Mouse (Mus musculus) Patski (cell line): ENCODE measurements at regions not wholly inside any gene's neighbourhood (a gene's known extent, or its start where the extent isn't known, plus 50 kb on each side); places are given as distances from the start of the nearest gene placed in this dataset.
A peak's percentile ranks its signal among the peaks of the same experiment; 100 is the strongest.

ENCODE experiments used
- ATAC-seq: fragments of 100-300 bp; one replicate; pipeline ENCODE4 v1.8.0; 2021
- CTCF ChIA-PET: fragments of 350-600 bp; sonication (Branson Sonifier 250); formaldehyde crosslinking; loops from one replicate; lab custom pipeline; 2022; ENCODE audit warnings: inconsistent platforms; lab: Charles Lee
- POLR2A ChIA-PET: fragments of 350-600 bp; sonication (Branson Sonifier 250); formaldehyde crosslinking; loops from one replicate; lab custom pipeline; 2022; ENCODE audit warnings: antibody characterized with exemption, inconsistent platforms; lab: Charles Lee
- DNase-seq: peaks from one replicate; pipeline ENCODE4 v3.0.0-alpha.2; 2011; ENCODE audit warnings: low read depth, low spot score
- H3K27me3 ChIP-seq: fragments of 371-371 bp; one replicate; pipeline ENCODE4 v1.5.1; 2021
- CTCF ChIP-seq: fragments of 100-300 bp; IDR thresholded peaks from one replicate; pipeline ENCODE4 v1.5.1; 2021
- in situ Hi-C: fragments of 300-500 bp; cut with MboI; formaldehyde crosslinking; loops from 3 replicates; pipeline ENCODE4 v1.11.1; 2018; ENCODE audit warnings: low pct_unique_long_range_greater_than_20kb, mixed read lengths

DNA sequence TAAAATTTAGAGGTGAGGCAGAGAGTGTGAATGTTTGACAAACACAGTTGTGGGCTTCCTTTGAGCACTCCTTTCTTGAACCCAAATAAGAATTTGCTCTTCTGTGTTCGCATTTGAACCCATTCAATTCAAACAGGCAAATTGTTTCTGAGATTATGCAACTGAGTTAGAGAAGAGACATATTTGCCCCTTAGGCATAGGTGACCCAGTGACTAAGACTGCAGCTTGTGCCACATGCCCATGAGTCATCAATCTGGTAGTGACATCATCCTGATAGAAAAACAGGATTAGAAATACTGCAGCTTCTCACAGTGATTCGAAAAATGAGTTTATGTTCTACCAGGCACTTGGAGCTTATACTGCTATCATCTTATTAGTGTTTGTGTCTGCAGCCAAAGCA lies 67.2 kb downstream of the Zfp622 start:
- ATAC-seq, result peak; percentile 69
- peak; percentile 6 for DNase-seq
- CTCF ChIA-PET, result no interaction called here
- POLR2A ChIA-PET, result no interaction called here
- in situ Hi-C loops, result no loop called here
- H3K27me3 ChIP-seq, result peaks cover 2% of the 10 kb centered on the region
- no peak for TF ChIP-seq CTCF

DNA sequence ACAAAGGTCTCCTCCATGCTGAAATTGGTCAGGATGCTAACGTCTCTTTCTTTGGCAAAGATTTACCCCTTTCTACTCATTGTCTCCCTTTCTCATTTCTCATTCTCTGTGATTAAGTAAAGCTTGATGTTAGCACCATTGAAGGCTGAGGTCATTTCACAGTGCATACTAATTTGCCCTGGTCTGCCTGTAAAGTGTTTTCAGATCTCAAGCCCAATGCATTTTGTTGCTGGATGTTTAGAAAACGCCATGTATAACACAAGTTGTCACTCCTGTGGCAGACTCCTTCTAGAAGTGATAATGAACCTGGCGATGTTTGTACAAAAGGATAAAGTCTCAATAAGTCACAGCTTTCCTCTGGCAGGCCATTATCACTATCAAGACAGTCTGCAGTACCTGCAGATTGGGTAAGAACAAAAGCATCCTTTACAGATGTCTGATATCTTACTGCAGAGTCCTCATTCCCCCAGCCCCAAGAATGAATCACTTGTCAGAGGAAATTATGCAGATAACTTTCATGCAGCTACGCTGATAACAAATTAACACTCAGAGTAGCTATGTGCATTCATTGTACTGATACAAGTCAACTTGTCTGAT lies 68.7 kb downstream of the Zfp622 start:
- POLR2A ChIA-PET, result no interaction called here
- no peak for TF ChIP-seq CTCF
- DNase-seq, result no peak
- CTCF ChIA-PET, result no interaction called here
- H3K27me3 ChIP-seq, result no peaks in the 10 kb centered on the region
- in situ Hi-C loops, result no loop called here
- ATAC-seq, result no peak

GRCm38 (mm10) chr15:26058019-26058418 lies 73.9 kb downstream of the Zfp622 start:
- H3K27me3 ChIP-seq, result peaks cover 4% of the 10 kb centered on the region
- no peak for ATAC-seq
- ChIA-PET POLR2A (no interaction called here), CTCF (no interaction called here)
- in situ Hi-C loops, result no loop called here
- TF ChIP-seq CTCF, result no peak
- DNase-seq, result no peak

DNA sequence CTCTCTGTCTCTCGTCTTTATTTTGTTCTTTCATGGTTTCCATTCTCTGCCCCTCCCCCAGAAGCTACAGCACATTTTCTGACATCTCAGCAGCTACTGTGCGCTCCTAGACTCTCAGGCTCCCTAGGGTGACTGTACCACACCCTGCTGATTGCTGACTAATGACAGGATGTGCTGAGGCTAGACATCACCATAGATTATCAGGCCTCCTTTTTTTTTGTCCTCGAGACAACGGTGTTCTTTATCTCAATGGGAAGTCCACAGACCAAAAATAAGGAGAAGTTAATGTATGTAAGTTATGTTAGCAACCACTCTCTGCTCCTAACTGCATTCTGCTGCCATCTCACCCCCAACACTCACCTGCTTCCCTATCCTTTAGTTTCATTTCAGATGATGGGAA lies 116.0 kb downstream of the Zfp622 start:
- CTCF ChIA-PET, result no interaction called here
- no peak for TF ChIP-seq CTCF
- in situ Hi-C loops, result no loop called here
- peaks cover 43% of the 10 kb centered on the region for H3K27me3 ChIP-seq
- DNase-seq (no peak), ATAC-seq (no peak)
- POLR2A ChIA-PET, result no interaction called here

DNA sequence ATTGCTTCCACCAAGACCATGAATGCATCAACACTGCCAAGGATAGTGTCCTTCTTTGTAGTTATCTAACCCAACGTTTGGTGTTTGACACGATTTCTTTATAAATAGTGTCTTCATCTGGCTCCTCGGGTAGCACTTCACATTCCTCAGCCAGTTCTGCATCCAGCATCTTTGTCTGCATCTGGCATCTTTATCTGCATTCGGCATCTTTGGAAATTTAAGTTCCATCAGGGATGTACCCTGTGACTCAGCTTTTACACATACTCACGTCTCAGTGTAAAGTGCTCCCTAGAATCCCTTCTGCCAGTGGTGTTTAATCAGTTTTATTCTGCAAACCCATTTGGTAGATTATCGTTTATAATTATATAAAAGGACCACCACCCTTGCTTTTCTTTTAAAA lies 123.8 kb downstream of the Zfp622 start:
- POLR2A ChIA-PET, result no interaction called here
- CTCF ChIA-PET, result no interaction called here
- H3K27me3 ChIP-seq, result peaks cover 23% of the 10 kb centered on the region
- in situ Hi-C loops, result no loop called here
- DNase-seq (no peak), ATAC-seq (no peak)
- no peak for TF ChIP-seq CTCF

DNA sequence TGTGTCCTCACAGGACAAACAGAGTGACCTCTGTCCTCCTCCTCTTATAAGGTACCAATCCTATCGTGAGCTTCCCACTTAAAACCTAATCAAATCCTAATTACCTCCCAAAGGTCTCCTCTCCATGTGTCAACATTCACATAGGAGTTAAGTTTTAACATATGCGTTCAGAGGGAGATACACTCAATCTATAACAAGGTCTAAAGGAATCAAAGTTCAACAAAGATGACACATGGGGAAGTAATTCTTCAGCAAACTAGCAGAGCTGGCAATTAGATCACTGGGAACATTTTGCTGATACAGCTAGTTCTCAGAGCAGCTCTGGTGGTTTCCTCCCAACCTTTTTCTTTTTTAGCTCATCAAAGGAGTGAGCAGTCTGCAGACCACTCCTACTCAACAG lies 160.0 kb downstream of the Zfp622 start:
- ChIA-PET POLR2A (no interaction called here), CTCF (interaction anchor here (1.1 kb wide), 1 partner anchor 8 kb away, joined by 3 read pairs; no protein-coding TSS in a partner anchor)
- in situ Hi-C loops, result no loop called here
- DNase-seq, result no peak
- TF ChIP-seq CTCF, result no peak
- no peak for ATAC-seq
- H3K27me3 ChIP-seq, result peaks cover 14% of the 10 kb centered on the region

DNA sequence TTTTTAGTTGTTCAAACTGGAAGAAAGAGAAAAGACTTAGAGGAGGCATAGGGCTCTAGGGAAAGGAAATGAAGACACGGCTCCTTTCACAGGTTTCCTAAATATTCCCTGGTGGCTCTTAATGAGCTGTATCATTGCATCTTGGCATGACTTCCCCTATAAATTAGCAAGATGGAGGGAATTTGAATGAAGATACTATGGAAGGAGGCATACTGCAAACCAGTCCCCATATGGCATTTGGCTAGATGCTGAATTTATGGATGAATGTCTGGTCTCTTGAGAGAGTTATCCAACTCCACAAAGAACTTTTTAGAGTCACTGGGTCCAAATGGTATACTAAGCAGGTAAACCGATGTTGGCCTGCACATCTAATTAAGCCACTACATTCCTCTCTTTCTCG lies 150.3 kb upstream of the March11 start:
- no peak for TF ChIP-seq CTCF
- ATAC-seq (no peak), DNase-seq (no peak)
- CTCF ChIA-PET, result no interaction called here
- POLR2A ChIA-PET, result no interaction called here
- H3K27me3 ChIP-seq, result peaks cover 17% of the 10 kb centered on the region
- in situ Hi-C loops, result no loop called here

DNA sequence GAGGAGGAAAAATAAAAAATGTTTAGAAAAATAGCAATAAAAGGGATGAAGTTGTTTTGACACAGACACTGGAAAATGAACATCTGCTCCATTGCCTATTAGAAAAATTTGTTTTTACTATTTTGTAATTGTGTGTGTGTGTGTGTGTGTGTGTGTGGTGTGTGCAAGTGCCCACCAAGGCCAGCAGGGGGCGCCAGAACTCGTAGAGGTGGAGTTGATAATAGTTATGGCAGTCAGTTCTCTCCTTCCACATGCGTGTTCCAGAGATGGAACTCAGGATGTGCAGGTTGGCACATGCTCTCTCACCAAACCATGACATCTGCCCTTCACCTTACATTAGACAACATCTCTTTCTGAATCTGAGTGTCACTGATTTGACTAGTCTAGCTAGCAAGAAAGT lies 123.9 kb upstream of the March11 start:
- CTCF ChIA-PET, result no interaction called here
- ATAC-seq (no peak), DNase-seq (no peak)
- in situ Hi-C loops, result no loop called here
- H3K27me3 ChIP-seq, result no peaks in the 10 kb centered on the region
- TF ChIP-seq CTCF, result peak; percentile 27
- POLR2A ChIA-PET, result no interaction called here

DNA sequence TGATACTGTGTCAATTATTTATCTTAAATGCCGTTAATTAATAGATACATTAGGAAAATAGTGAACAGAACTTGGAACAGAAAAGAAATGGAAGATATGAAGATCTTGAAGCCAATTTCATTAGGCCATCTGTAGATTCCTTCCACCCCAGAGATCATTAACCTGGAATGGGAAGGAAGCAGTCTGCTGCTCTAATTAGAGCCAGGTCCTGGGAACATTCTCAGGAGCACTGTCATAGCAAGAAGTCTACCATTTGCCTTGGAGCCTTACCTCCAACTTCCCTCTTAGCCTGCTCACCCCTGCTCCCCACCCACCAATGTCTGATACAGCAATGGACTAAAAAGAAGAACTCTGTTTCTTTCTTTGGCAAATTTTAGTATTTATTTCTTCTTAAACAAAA lies 113.3 kb upstream of the March11 start:
- POLR2A ChIA-PET, result no interaction called here
- TF ChIP-seq CTCF, result no peak
- CTCF ChIA-PET, result interaction anchor here (1.2 kb wide), 1 partner anchor 8 kb away, joined by 3 read pairs; no protein-coding TSS in a partner anchor
- DNase-seq (no peak), ATAC-seq (no peak)
- peaks cover 8% of the 10 kb centered on the region for H3K27me3 ChIP-seq
- in situ Hi-C loops, result no loop called here

DNA sequence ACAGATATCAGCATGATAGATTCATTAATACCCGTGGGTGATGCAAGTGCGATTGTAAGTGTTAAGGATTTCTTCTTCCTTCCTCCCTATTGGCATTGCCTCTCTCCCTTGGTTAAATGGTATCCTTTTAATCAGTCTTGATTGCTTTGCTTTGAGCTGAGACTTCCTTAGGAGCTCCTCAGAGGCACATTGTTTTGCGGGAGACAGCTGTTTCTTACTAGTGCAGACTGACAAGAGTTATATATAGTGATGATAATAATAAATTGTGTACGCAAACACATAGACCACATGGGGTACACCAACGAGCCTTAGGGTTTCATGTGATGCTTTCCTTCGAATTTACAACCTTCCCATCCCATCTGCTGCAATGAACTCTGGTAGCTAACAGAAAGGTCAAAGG lies 102.0 kb upstream of the March11 start:
- TF ChIP-seq CTCF, result no peak
- ATAC-seq (no peak), DNase-seq (no peak)
- ChIA-PET CTCF (no interaction called here), POLR2A (no interaction called here)
- in situ Hi-C loops, result no loop called here
- peaks cover 21% of the 10 kb centered on the region for H3K27me3 ChIP-seq

DNA sequence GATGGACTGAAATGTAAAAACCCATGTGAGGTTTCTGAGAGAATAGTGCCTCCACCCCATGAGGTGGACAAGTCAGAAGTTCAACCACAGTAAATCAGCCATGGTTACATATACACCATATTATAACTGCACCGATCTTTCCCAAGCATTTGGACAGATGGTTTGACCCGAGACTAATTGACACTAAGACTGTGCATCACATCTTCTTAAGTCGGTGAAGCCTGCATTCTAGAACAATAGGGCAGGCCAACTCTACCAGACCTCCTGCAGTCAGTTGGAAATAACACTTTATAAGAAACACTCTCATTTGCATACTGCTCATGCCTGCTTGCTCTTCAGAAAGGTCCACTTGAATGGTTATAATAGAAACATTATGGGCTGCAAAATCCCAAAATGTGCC lies 88.0 kb upstream of the March11 start:
- in situ Hi-C loops, result no loop called here
- ChIA-PET CTCF (no interaction called here), POLR2A (no interaction called here)
- ATAC-seq, result no peak
- no peak for DNase-seq
- TF ChIP-seq CTCF, result no peak
- no peaks in the 10 kb centered on the region for H3K27me3 ChIP-seq

GRCm38 (mm10) chr15:26228646-26229045 lies 80.2 kb upstream of the March11 start:
- no peak for DNase-seq
- TF ChIP-seq CTCF, result no peak
- POLR2A ChIA-PET, result no interaction called here

More at GRCm38 (mm10) chr15:26228646-26229045, 80.2 kb upstream of the March11 start:
- CTCF ChIA-PET, result no interaction called here
- in situ Hi-C loops, result no loop called here
- ATAC-seq, result no peak
- H3K27me3 ChIP-seq, result no peaks in the 10 kb centered on the region
